Mouse (Mus musculus): ENCODE data around the gene Il5.

- no peak for TF ChIP-seq CTCF (IDR thresholded peaks at IDR 0.05; ENCODE audit: extremely low read depth, insufficient read depth, low read length)
- no peak for TF ChIP-seq POLR2A (IDR thresholded peaks at IDR 0.05; ENCODE audit: extremely low read depth, insufficient read depth, low read length)
Observed at GRCm38 (mm10) chr11:53720715-53721114, at the start of gene Il5.

All from cortical plate, adult 2 months (tissue).